Mouse (Mus musculus): ENCODE results near the gene Kcnma1. TPM values are rescaled to one million over a fixed set of nuclear protein-coding genes. Genes with fewer than 3 reads are reported as not detected.
A peak's percentile ranks its signal among the peaks of the same experiment; 100 is the strongest.

Kcnma1 gene
- polyA plus RNA-seq, 2 experiments: 5.4 to 8.5 TPM

DNA sequence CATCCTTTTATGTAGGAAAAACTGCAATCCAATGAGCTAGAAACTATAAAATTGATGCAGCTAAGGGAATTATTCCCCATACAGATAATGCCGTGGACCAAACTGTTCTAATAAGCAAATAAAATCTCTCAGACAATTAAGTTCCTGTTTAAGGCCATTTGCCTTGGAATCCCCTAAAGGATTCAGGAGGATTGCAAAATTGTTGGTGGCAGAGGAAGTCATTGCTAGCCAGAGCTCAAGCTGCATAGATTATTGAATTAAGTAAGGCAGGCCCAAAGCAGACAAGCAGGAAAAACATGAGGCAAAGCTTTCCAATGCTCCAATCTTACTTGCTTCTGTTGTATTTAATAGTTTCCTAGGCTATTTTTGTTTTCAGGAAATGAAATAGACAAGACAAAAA is 441.5 kb downstream of the Kcnma1 start:
- ATAC-seq (ENCODE audit: low FRiP score, low read depth) (no peak), DNase-seq (ENCODE audit: low spot score) (no peak)
- no peak overlapping the region for H3K27ac ChIP-seq (replicated peaks; ENCODE audit: low read depth, low read length)
- H3K4me1 ChIP-seq (ENCODE audit: control insufficient read depth, insufficient read depth, low read length): no peaks in the 10 kb centered on the region
- H3K4me2 ChIP-seq (replicated peaks; ENCODE audit: low read depth, low read length, severe bottlenecking): no peak overlapping the region
- 15% methylated on average over 1 of the region's 1 CpGs for WGBS
- H3K27me3 ChIP-seq (ENCODE audit: control insufficient read depth, insufficient read depth, low read length): no peaks in the 10 kb centered on the region
- no peak overlapping the region for H3K4me3 ChIP-seq (replicated peaks; ENCODE audit: low read length)
- TF ChIP-seq POLR2A (IDR thresholded peaks at IDR 0.05; ENCODE audit: borderline replicate concordance, extremely low read depth, insufficient read depth, insufficient read length): no peak
- H3K9ac ChIP-seq (ENCODE audit: low read depth, low read length, severe bottlenecking): no peak overlapping the region
- no peaks in the 10 kb centered on the region for H3K9me3 ChIP-seq (ENCODE audit: control insufficient read depth, low read length)
- no peaks in the 10 kb centered on the region for H3K36me3 ChIP-seq (ENCODE audit: control insufficient read depth, insufficient read depth, low read length)

- H3K4me3 ChIP-seq (replicated peaks; ENCODE audit: low read length): no peak overlapping the region
- ATAC-seq (ENCODE audit: low FRiP score, low read depth) (no peak), DNase-seq (ENCODE audit: low spot score) (no peak)
- no peak overlapping the region for H3K4me2 ChIP-seq (replicated peaks; ENCODE audit: low read depth, low read length, severe bottlenecking)
- TF ChIP-seq POLR2A (IDR thresholded peaks at IDR 0.05; ENCODE audit: borderline replicate concordance, extremely low read depth, insufficient read depth, insufficient read length): no peak
- H3K9me3 ChIP-seq (ENCODE audit: control insufficient read depth, low read length): no peaks in the 10 kb centered on the region
- peaks cover 2% of the 10 kb centered on the region for H3K4me1 ChIP-seq (ENCODE audit: control insufficient read depth, insufficient read depth, low read length)
- WGBS: 61% methylated on average over 1 of the region's 1 CpGs
- H3K27me3 ChIP-seq (ENCODE audit: control insufficient read depth, insufficient read depth, low read length): no peaks in the 10 kb centered on the region
- no peaks in the 10 kb centered on the region for H3K36me3 ChIP-seq (ENCODE audit: control insufficient read depth, insufficient read depth, low read length)
- H3K27ac ChIP-seq (replicated peaks; ENCODE audit: low read depth, low read length): no peak overlapping the region
- H3K9ac ChIP-seq (ENCODE audit: low read depth, low read length, severe bottlenecking): no peak overlapping the region
Measured at GRCm38 (mm10) chr14:23570251-23570650, 444.0 kb downstream of the Kcnma1 start.

GRCm38 (mm10) chr14:23565931-23566330 is 448.4 kb downstream of the Kcnma1 start:
- no peak for TF ChIP-seq POLR2A (IDR thresholded peaks at IDR 0.05; ENCODE audit: borderline replicate concordance, extremely low read depth, insufficient read depth, insufficient read length)
- Histone ChIP-seq H3K4me3 (replicated peaks; ENCODE audit: low read length) (no peak overlapping the region), H3K9me3 (ENCODE audit: control insufficient read depth, low read length) (no peaks in the 10 kb centered on the region), H3K36me3 (ENCODE audit: control insufficient read depth, insufficient read depth, low read length) (no peaks in the 10 kb centered on the region), H3K4me1 (ENCODE audit: control insufficient read depth, insufficient read depth, low read length) (peaks cover 10% of the 10 kb centered on the region), H3K9ac (ENCODE audit: low read depth, low read length, severe bottlenecking) (no peak overlapping the region), H3K27me3 (ENCODE audit: control insufficient read depth, insufficient read depth, low read length) (no peaks in the 10 kb centered on the region), H3K4me2 (replicated peaks; ENCODE audit: low read depth, low read length, severe bottlenecking) (no peak overlapping the region), H3K27ac (replicated peaks; ENCODE audit: low read depth, low read length) (0 out of 2 replicates have a peak overlapping the region, but pooled peaks have one; percentile 0)
- DNase-seq (ENCODE audit: low spot score) (peak; percentile 43), ATAC-seq (ENCODE audit: low FRiP score, low read depth) (peak; percentile 50)
- 61% methylated on average over 3 of the region's 3 CpGs for WGBS

- TF ChIP-seq POLR2A (IDR thresholded peaks at IDR 0.05; ENCODE audit: borderline replicate concordance, extremely low read depth, insufficient read depth, insufficient read length): no peak
- no peaks in the 10 kb centered on the region for H3K27me3 ChIP-seq (ENCODE audit: control insufficient read depth, insufficient read depth, low read length)
- no peak overlapping the region for H3K27ac ChIP-seq (replicated peaks; ENCODE audit: low read depth, low read length)
- peaks cover 10% of the 10 kb centered on the region for H3K4me1 ChIP-seq (ENCODE audit: control insufficient read depth, insufficient read depth, low read length)
- H3K9ac ChIP-seq (ENCODE audit: low read depth, low read length, severe bottlenecking): no peak overlapping the region
- 67% methylated on average over 7 of the region's 7 CpGs for WGBS
- H3K4me3 ChIP-seq (replicated peaks; ENCODE audit: low read length): no peak overlapping the region
- ATAC-seq (ENCODE audit: low FRiP score, low read depth): no peak
- H3K4me2 ChIP-seq (replicated peaks; ENCODE audit: low read depth, low read length, severe bottlenecking): no peak overlapping the region
- H3K9me3 ChIP-seq (ENCODE audit: control insufficient read depth, low read length): no peaks in the 10 kb centered on the region
- no peak for DNase-seq (ENCODE audit: low spot score)
- H3K36me3 ChIP-seq (ENCODE audit: control insufficient read depth, insufficient read depth, low read length): no peaks in the 10 kb centered on the region
Measured at GRCm38 (mm10) chr14:23564474-23564873, 449.8 kb downstream of the Kcnma1 start.

DNA sequence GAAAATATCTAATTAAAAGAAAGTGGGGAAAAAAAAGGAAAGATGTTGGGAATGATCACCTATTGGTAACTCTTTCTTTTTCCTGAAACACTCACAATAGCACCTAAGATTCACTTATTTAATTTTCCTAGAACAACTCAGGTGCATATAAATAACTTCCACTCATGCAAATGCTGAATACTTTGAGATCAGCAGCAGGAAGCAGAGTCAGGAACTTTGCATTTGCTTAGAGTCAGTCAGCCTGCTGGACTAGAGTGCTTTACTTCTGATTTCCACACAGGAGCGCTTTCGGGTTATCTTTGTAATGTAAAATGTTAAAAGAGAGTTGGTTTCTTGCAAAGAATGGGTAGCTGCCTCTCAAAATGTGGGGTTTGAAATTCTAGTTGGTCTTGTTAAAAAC is 451.1 kb downstream of the Kcnma1 start:
- DNase-seq (ENCODE audit: low spot score): no peak
- ATAC-seq (ENCODE audit: low FRiP score, low read depth): no peak
- no peak for TF ChIP-seq POLR2A (IDR thresholded peaks at IDR 0.05; ENCODE audit: borderline replicate concordance, extremely low read depth, insufficient read depth, insufficient read length)
- Histone ChIP-seq H3K27me3 (ENCODE audit: control insufficient read depth, insufficient read depth, low read length) (no peaks in the 10 kb centered on the region), H3K4me1 (ENCODE audit: control insufficient read depth, insufficient read depth, low read length) (peaks cover 10% of the 10 kb centered on the region), H3K4me2 (replicated peaks; ENCODE audit: low read depth, low read length, severe bottlenecking) (no peak overlapping the region), H3K27ac (replicated peaks; ENCODE audit: low read depth, low read length) (no peak overlapping the region), H3K9me3 (ENCODE audit: control insufficient read depth, low read length) (no peaks in the 10 kb centered on the region), H3K4me3 (replicated peaks; ENCODE audit: low read length) (no peak overlapping the region), H3K36me3 (ENCODE audit: control insufficient read depth, insufficient read depth, low read length) (no peaks in the 10 kb centered on the region), H3K9ac (ENCODE audit: low read depth, low read length, severe bottlenecking) (no peak overlapping the region)
- 77% methylated on average over 2 of the region's 2 CpGs for WGBS

GRCm38 (mm10) chr14:23555647-23556046 is 458.6 kb downstream of the Kcnma1 start:
- no peak overlapping the region for H3K27ac ChIP-seq (replicated peaks; ENCODE audit: low read depth, low read length)
- H3K4me1 ChIP-seq (ENCODE audit: control insufficient read depth, insufficient read depth, low read length): 0 out of 2 replicates have a peak, but pooled peaks cover 4% of the 10 kb centered on the region
- no peaks in the 10 kb centered on the region for H3K36me3 ChIP-seq (ENCODE audit: control insufficient read depth, insufficient read depth, low read length)
- H3K27me3 ChIP-seq (ENCODE audit: control insufficient read depth, insufficient read depth, low read length): no peaks in the 10 kb centered on the region
- H3K4me3 ChIP-seq (replicated peaks; ENCODE audit: low read length): no peak overlapping the region
- DNase-seq (ENCODE audit: low spot score): no peak
- no peak for TF ChIP-seq POLR2A (IDR thresholded peaks at IDR 0.05; ENCODE audit: borderline replicate concordance, extremely low read depth, insufficient read depth, insufficient read length)
- H3K4me2 ChIP-seq (replicated peaks; ENCODE audit: low read depth, low read length, severe bottlenecking): no peak overlapping the region
- ATAC-seq (ENCODE audit: low FRiP score, low read depth): no peak
- H3K9me3 ChIP-seq (ENCODE audit: control insufficient read depth, low read length): no peaks in the 10 kb centered on the region
- WGBS: 50% methylated on average over 2 of the region's 2 CpGs
- no peak overlapping the region for H3K9ac ChIP-seq (ENCODE audit: low read depth, low read length, severe bottlenecking)

Data from limb, embryonic 14.5 days (tissue).